Mouse (Mus musculus): ENCODE measurements around the gene Wnt5b. TPM values are rescaled to one million over a fixed set of nuclear protein-coding genes. Genes with fewer than 3 reads are reported as not detected.

Wnt5b gene
- polyA plus RNA-seq, 1 experiment, result 3.5 TPM

DNA sequence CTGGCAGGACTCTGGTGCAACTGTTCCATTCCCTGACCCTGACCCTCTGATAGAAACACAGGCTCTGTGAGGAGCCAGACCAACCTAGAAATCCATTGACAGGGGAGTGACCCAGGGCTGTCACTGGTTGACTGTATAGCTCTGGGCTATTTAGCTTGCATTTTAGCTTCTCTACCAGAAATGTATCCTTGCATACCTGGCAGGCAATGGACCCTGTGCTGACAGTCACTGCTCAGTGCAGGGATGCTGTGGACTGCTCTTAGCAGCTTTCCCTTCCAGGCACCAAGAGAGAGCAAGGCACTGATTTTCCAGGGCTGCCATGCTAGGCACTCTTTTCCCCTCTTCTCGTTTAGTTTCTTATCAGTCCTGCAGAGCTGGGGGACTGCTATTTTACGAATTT lies 24.2 kb upstream of the Wnt5b start:
- no peak for TF ChIP-seq CTCF (IDR thresholded peaks at IDR 0.05; ENCODE audit: borderline replicate concordance, extremely low read depth, insufficient read depth, insufficient read length)
- TF ChIP-seq POLR2A (IDR thresholded peaks at IDR 0.05; ENCODE audit: borderline replicate concordance, extremely low read depth, insufficient read depth, insufficient read length, poor library complexity, severe bottlenecking), result no peak
- DNase-seq (ENCODE audit: low read depth), result no peak

GRCm38 (mm10) chr6:119565451-119566379 lies 21.6 kb upstream of the Wnt5b start:
- no peak for DNase-seq (ENCODE audit: low read depth)
- no peak for TF ChIP-seq POLR2A (IDR thresholded peaks at IDR 0.05; ENCODE audit: borderline replicate concordance, extremely low read depth, insufficient read depth, insufficient read length, poor library complexity, severe bottlenecking)
- TF ChIP-seq CTCF (IDR thresholded peaks at IDR 0.05; ENCODE audit: borderline replicate concordance, extremely low read depth, insufficient read depth, insufficient read length), result no peak

- no peak for DNase-seq (ENCODE audit: low read depth)
- TF ChIP-seq CTCF (IDR thresholded peaks at IDR 0.05; ENCODE audit: borderline replicate concordance, extremely low read depth, insufficient read depth, insufficient read length) (no peak), POLR2A (IDR thresholded peaks at IDR 0.05; ENCODE audit: borderline replicate concordance, extremely low read depth, insufficient read depth, insufficient read length, poor library complexity, severe bottlenecking) (no peak)
Observed at GRCm38 (mm10) chr6:119562558-119562957, 18.4 kb upstream of the Wnt5b start.

DNA sequence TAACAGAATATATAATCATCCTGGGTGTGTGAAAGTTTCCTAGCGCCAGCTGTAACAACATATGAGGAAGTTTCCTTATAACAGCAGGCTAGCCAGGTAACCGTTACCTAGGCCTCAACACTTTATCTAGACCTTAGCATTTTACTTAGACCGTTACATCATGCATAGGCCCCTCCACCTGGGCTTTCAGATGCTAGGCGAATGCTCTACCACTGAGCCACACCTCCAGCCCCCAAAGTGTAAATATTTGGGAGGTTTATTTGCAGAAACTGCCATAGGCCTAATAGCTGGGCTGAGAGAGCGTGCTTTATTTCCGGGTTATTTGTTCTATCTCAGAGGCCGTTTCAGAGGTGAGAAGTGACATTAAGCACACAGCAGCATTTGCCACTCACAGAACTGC lies 14.7 kb upstream of the Wnt5b start:
- TF ChIP-seq CTCF (IDR thresholded peaks at IDR 0.05; ENCODE audit: borderline replicate concordance, extremely low read depth, insufficient read depth, insufficient read length) (no peak), POLR2A (IDR thresholded peaks at IDR 0.05; ENCODE audit: borderline replicate concordance, extremely low read depth, insufficient read depth, insufficient read length, poor library complexity, severe bottlenecking) (no peak)
- DNase-seq (ENCODE audit: low read depth), result no peak

GRCm38 (mm10) chr6:119554439-119554838 lies 10.3 kb upstream of the Wnt5b start:
- DNase-seq (ENCODE audit: low read depth), result no peak
- TF ChIP-seq POLR2A (IDR thresholded peaks at IDR 0.05; ENCODE audit: borderline replicate concordance, extremely low read depth, insufficient read depth, insufficient read length, poor library complexity, severe bottlenecking) (no peak), CTCF (IDR thresholded peaks at IDR 0.05; ENCODE audit: borderline replicate concordance, extremely low read depth, insufficient read depth, insufficient read length) (peak; percentile 23; the same call in 1 of the 2 replicates)

DNA sequence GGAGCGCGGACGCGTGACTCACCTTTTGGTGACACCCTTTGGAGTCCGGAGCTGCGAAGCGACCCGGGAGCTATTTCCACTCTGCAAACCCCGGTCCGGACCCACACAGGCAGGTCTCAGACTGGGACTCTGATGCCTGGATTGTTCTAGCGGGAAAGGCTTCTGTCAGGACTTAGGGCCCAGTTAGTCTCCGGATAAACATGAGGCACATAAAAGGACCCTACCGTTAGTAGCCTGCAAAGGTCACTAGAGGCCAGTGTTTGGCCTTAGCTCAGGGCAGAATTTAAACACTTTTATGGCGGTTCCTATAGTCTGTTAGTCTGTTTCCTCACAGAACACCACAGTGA lies 344 bp upstream of the Wnt5b start:
- DNase-seq (ENCODE audit: low read depth), result peak; percentile 51
- no peak for TF ChIP-seq CTCF (IDR thresholded peaks at IDR 0.05; ENCODE audit: borderline replicate concordance, extremely low read depth, insufficient read depth, insufficient read length)
- TF ChIP-seq POLR2A (IDR thresholded peaks at IDR 0.05; ENCODE audit: borderline replicate concordance, extremely low read depth, insufficient read depth, insufficient read length, poor library complexity, severe bottlenecking), result no peak

DNA sequence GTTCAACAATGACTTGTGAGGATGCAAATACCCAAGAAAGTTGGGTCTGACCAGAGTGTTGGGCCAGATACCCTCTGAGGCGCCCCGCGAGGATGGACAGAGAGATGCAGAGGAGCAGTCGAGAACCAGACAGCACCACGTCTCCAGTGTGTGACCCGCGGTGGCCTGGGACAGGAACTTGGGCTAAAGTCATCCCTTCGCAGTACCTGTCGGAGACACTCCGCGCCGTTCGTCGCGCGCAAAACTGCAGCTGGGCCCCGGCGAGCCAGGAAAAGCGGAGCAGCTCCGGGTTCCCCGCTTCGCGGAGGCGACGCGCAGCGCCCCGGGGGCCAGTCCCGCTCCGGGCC lies 718 bp downstream of the Wnt5b start:
- peak; percentile 23 for DNase-seq (ENCODE audit: low read depth)
- TF ChIP-seq POLR2A (IDR thresholded peaks at IDR 0.05; ENCODE audit: borderline replicate concordance, extremely low read depth, insufficient read depth, insufficient read length, poor library complexity, severe bottlenecking) (no peak), CTCF (IDR thresholded peaks at IDR 0.05; ENCODE audit: borderline replicate concordance, extremely low read depth, insufficient read depth, insufficient read length) (no peak)

GRCm38 (mm10) chr6:119535867-119536266 lies 8.3 kb downstream of the Wnt5b start:
- no peak for TF ChIP-seq POLR2A (IDR thresholded peaks at IDR 0.05; ENCODE audit: borderline replicate concordance, extremely low read depth, insufficient read depth, insufficient read length, poor library complexity, severe bottlenecking)
- TF ChIP-seq CTCF (IDR thresholded peaks at IDR 0.05; ENCODE audit: borderline replicate concordance, extremely low read depth, insufficient read depth, insufficient read length), result no peak
- no peak for DNase-seq (ENCODE audit: low read depth)

DNA sequence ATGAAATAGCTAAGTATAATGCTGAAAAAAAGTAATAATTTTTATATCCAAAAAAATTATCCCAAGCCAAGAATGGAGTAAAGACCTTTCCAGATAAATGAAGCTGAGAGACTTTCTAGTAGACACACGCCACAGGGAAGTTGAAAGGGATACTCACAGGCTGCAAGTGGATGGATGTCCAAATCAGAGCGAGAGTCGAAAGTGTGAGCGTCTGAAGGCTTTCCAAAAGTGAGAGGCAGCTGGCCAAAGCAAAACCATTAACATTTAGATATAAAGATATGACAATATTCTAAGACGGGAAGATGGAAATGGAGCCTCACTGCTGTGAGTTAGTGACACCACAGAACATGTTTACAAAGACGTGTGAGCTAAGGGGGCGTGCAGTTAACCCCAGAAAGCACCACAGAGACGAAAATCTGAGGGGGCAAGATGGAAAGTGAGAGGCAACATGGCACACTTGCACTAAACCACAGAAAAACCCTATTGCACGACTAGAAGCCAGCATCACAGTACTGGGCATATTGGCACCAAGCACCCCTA lies 10.9 kb downstream of the Wnt5b start:
- TF ChIP-seq CTCF (IDR thresholded peaks at IDR 0.05; ENCODE audit: borderline replicate concordance, extremely low read depth, insufficient read depth, insufficient read length) (no peak), POLR2A (IDR thresholded peaks at IDR 0.05; ENCODE audit: borderline replicate concordance, extremely low read depth, insufficient read depth, insufficient read length, poor library complexity, severe bottlenecking) (no peak)

DNA sequence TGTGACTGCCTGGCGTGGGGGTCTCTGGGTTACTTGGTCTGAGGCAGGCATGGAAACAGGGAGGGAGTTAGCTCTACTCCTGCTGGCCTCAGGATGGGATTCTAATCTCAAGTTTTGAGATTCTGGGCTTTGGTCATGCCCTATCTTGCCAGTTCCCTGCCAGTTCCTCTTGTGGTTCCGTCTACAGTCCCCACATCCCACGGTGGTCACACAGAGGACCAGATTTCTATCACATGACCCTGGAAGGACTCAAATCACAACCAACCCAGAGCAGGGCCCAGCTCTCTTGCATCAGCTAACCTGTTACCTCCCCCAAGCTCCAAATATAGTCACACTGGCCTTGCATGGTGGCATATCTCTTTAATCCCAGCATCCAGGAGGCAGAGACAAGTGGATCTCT lies 14.5 kb downstream of the Wnt5b start:
- DNase-seq (ENCODE audit: low read depth), result no peak
- TF ChIP-seq POLR2A (IDR thresholded peaks at IDR 0.05; ENCODE audit: borderline replicate concordance, extremely low read depth, insufficient read depth, insufficient read length, poor library complexity, severe bottlenecking), result no peak
- TF ChIP-seq CTCF (IDR thresholded peaks at IDR 0.05; ENCODE audit: borderline replicate concordance, extremely low read depth, insufficient read depth, insufficient read length), result no peak

More for the DNA sequence above, 10.9 kb downstream of the Wnt5b start:
- no peak for DNase-seq (ENCODE audit: low read depth)

DNA sequence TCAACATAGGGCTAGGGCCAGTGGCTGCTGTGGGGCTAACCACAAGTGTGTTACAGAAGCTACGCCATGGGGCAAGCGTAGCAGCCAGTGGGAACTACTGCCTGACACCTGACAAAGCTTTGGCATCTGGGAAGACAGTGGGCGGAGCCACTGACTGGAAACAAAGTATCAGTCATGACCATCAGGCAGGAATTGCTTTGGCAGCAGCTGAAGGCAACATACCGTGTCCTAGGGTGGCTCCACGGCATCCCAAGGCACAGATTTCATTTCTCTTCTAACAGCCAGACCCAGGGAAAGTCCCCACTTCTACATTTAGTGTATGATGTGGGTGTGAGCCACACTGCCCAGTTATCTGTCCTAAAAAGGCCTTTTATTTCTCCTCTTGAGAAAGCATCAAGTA lies 17.6 kb downstream of the Wnt5b start:
- DNase-seq (ENCODE audit: low read depth), result no peak
- TF ChIP-seq POLR2A (IDR thresholded peaks at IDR 0.05; ENCODE audit: borderline replicate concordance, extremely low read depth, insufficient read depth, insufficient read length, poor library complexity, severe bottlenecking), result no peak
- no peak for TF ChIP-seq CTCF (IDR thresholded peaks at IDR 0.05; ENCODE audit: borderline replicate concordance, extremely low read depth, insufficient read depth, insufficient read length)

DNA sequence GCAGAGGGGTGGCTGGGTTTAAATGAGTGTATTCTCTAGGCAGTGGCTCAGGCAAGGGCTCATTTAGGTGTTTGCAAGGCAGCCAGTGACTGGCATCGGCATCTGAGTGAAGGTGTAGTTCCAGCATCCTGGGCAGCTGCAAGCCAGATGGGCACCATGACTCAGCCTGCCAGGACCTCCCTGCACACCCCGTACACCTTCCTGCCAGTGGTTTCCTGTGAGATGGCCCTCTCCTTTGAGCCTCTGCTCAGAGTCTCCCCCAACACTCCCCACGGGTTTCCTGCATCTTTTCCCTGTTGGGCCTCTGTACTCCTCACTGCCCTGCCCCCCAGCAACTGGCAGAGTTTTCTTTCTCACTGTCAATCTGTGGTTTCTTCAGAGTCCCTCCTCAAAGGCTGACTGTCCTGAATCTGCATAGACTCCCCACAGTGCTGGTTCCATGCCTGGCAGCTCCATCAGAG lies 22.2 kb downstream of the Wnt5b start:
- DNase-seq (ENCODE audit: low read depth), result no peak
- no peak for TF ChIP-seq POLR2A (IDR thresholded peaks at IDR 0.05; ENCODE audit: borderline replicate concordance, extremely low read depth, insufficient read depth, insufficient read length, poor library complexity, severe bottlenecking)
- TF ChIP-seq CTCF (IDR thresholded peaks at IDR 0.05; ENCODE audit: borderline replicate concordance, extremely low read depth, insufficient read depth, insufficient read length), result no peak

Measured in brain, embryonic 14.5 days (tissue).